Mouse (Mus musculus): Measurements from ENCODE around the gene Bves.
"Not testable (repeated sequence)": the region's sequence is repeated elsewhere in the genome, so short reads cannot be mapped to it uniquely, and the experiment has no call there.

Bves gene

GRCm38 (mm10) chr10:45348143-45348542 is 12.6 kb downstream of the Bves start:
- DNase-seq (ENCODE audit: low read depth): not testable (repeated sequence)

GRCm38 (mm10) chr10:45356091-45356490 is 20.5 kb downstream of the Bves start:
- DNase-seq (ENCODE audit: low read depth): no peak

GRCm38 (mm10) chr10:45363396-45363795 is 27.8 kb downstream of the Bves start:
- no peak for DNase-seq (ENCODE audit: low read depth)

- DNase-seq (ENCODE audit: low read depth): no peak
Measured at GRCm38 (mm10) chr10:45366987-45367705, 31.6 kb downstream of the Bves start.

GRCm38 (mm10) chr10:45369639-45370038 is 34.1 kb downstream of the Bves start:
- DNase-seq (ENCODE audit: low read depth): no peak

- DNase-seq (ENCODE audit: low read depth): no peak
Measured at GRCm38 (mm10) chr10:45370545-45370944, 35.0 kb downstream of the Bves start.

- peak; percentile 54 for DNase-seq (ENCODE audit: low read depth)
Measured at GRCm38 (mm10) chr10:45372994-45373692, 37.6 kb downstream of the Bves start.

- peak; percentile 40 for DNase-seq (ENCODE audit: low read depth)
Measured at GRCm38 (mm10) chr10:45378269-45378668, 42.7 kb downstream of the Bves start.

GRCm38 (mm10) chr10:45381937-45382636 is 46.5 kb downstream of the Bves start:
- DNase-seq (ENCODE audit: low read depth): no peak

GRCm38 (mm10) chr10:45382637-45382958 is 47.0 kb downstream of the Bves start:
- no peak for DNase-seq (ENCODE audit: low read depth)

- no peak for DNase-seq (ENCODE audit: low read depth)
Measured at GRCm38 (mm10) chr10:45398211-45398610, 62.6 kb downstream of the Bves start.

- DNase-seq (ENCODE audit: low read depth): no peak
Measured at GRCm38 (mm10) chr10:45399702-45400243, 64.2 kb downstream of the Bves start.

- DNase-seq (ENCODE audit: low read depth): no peak
Measured at GRCm38 (mm10) chr10:45410624-45411341, 75.2 kb downstream of the Bves start.

- no peak for DNase-seq (ENCODE audit: low read depth)
Measured at GRCm38 (mm10) chr10:45411741-45412140, 76.2 kb downstream of the Bves start.

GRCm38 (mm10) chr10:45412144-45412543 is 76.6 kb downstream of the Bves start:
- DNase-seq (ENCODE audit: low read depth): no peak
